Mouse (Mus musculus): ENCODE data around the gene Gm10643. TPM values are rescaled to one million over a fixed set of nuclear protein-coding genes. Genes with fewer than 3 reads are reported as not detected.

Gene Gm10643
- 2.0 and 2.3 TPM in 2 replicates for polyA plus RNA-seq (2012; rRNA removed)

DNA sequence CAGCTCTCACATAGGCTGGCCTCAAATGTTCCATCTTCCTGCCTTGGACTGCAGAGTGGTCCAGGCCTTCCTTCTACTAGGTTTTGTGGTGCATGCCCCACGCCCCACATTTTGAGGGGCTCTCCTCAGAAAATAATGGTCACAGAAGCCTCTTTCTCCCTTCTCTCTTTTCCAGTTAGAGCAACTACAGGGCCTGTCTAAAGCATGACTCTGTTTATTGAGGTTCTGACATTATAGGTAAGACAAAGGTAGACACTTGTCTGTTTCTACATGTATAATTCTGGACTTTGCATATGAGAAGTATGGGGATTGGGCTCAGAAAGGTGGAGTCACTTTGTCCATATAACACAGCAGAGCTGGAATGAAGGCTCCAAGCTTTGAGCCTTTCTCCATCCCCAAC lies at the start of gene Gm10643:
Gene Gm10643 (minus strand): TSS at position 101 of the 400 bp plus-strand sequence.
- no peak for DNase-seq (ENCODE audit: low spot score)

DNA sequence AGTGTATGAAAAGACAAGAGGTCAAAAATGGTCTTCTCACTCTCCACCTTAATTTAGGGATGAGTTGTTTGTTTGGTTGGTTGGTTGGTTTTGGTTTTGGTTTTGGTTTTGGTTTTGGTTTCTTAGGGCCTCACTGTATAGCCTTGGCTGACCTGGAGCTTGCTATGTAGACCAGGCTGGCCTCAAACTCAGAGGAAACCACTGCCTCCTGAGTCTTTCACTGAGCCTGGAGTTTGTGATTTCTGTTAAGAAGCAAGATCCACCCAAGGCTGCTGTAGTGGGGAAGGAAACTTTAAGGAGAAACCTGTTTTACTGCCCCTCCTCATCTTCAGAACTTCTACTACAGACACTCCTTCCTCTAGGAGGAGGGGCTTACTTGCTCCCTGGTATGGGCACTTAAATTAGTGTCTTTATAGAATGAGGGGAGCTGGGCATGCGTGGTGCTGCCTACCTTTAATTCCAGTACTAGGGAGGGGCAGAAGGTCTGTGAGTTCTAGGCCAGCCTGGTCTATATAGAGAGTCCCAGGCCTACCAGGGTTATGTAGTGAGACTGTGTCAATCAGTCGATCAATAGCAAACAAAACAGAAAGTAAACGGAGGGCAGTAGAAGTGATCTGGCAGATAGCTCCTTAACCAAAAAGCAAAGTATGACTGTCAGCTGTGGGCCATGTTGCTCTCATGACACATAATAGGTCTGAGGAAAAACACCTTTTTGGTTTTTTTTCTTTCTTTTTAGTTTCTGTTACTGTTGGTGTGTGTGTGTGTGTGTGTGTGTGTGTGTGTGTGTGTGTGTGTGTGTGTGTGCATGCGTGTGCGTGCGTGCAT lies 41.5 kb upstream of the Gm10643 start:
- no peak for DNase-seq (ENCODE audit: low spot score)

DNA sequence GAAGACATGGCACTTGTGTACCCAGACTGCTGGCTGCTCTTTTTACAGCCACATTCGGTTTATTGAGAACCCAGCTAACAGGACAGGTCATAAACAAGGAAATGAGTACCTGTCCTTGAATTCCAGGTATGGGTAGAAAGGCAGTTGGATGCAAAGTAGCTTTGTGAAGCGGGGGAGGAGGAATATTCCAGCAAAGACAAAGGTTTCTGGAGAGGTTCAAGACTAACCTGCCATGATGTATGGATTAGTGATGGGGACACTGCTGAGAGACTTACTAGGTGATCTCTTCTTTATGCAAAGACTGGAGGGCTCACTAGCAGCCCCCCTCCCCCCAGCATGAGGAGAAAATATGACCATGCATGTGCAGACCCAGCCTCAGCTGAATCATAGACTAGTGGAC lies 40.7 kb upstream of the Gm10643 start:
- DNase-seq (ENCODE audit: low spot score) = no peak

DNA sequence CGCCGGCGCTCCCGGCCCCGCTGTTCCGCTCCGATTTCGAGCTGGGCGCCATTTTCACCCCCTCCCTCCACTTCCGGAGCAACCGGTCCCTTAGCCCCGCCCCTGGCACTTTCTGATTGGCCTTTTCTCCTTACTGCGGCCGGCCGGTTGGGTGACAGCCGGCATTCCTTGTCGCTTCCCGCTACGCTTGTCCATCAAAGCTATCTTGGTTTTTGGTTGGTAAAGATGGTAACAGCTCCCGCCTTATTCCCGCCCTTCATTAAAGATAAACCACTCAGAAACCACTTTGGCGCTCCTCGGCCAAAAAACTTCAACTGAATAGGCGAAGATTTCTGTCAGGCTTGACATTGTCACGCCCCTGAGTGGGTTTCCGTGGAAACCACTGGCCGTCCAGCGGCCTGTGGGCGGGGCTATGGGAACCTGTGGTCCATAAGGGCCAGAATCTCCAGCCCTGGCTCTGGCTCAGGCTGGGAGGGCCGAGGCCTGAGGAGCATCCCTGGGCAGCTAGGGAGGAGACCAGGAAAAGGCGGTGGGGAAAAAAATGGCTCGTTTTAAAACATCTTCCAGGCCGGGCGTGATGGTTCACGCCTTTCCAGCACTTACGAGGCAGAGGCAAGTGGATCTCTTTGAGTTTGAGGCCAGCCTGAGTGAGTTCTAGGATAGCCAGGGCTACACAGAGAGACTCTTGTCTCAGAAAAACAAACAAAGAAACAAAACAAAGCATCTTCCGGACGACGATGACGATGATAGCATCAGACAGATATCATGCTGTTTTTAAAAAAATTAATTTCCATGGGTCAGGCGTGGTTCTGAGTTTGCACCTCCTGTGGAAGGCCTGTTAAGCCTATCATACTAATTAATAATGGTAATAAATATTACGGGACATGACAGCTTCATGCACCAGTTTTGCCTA lies 40.0 kb upstream of the Gm10643 start, which contains the start of gene Dcaf15:
Gene Dcaf15 (minus strand): TSS at position 72 of the 913 bp plus-strand sequence.
- peak; percentile 87 for DNase-seq (ENCODE audit: low spot score)

DNA sequence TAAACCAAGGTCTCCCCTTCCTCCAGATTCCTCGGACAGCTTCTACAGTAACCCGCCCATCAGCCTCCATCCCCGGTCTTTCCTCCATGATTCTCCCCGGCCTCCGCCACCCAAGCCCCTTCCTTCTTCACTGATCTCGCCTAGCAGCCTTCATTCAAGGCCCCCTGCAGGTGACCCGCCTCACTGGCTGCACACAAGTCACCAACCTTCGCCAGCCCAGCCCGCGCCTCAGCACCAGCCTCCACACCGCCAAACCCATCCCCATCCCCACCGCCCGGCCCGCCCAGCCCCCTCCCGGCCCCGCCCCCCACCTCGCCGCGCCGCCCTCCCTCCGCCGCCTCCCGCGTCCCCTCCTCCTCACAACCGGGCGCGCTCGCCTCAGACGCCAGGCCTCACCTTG lies 39.3 kb upstream of the Gm10643 start:
- no peak for DNase-seq (ENCODE audit: low spot score)

DNA sequence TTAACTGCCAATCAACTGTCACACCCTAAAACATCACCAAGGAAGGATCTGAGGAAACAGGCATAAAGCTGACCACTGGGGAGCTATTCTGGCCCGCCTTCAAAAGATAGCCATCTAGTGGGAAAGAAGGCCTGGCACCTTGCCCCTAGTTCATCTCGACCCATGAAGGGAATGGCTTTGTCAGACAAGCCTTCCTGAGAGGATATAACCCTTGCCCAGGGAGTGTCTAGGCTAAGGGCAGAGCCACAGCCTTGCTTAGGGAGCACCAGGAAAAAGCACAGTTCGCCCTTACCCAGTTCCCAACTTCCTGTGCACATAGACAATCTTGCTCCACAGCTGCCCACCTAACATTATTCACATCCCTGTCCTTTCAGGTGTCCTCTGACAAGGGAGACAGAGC lies 38.7 kb upstream of the Gm10643 start:
- DNase-seq (ENCODE audit: low spot score) = no peak

DNA sequence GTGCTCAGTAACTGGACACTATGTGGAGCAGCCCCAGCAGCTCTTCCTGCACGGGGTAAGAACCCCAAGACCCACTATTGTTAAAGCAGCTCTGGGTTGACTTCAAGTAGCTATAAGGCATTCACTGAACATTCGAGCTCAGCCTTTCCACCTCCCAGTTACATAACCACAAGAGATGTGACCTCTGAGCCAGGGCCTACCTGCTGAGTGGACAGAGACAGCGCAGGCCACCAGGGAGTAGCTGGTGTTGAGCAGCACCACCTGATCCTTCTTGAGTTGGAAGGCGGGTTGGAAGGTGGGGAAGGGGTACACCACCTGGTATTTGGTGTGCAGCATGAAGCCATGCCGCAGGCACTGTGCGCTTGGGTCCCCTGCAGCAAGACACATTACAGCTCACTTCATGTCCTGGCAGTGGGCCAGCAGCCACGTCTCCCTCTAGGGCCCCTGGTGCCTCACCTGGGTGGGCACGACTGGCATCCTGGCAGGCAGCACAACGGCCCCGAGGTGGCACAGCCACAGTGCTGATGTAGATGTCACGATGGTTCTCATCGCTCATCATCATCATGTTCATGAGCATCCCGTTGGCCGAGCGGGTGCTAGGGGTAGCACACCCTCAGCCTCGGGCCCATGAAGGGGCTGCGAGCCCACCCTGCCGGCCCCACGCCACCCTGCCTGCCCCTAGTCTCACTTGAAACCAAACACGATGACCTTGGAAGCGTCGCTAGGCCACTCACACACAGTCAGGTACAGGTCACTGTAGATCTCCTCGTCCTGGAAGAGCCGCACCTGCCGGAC lies 36.7 kb upstream of the Gm10643 start:
- DNase-seq (ENCODE audit: low spot score) = no peak

DNA sequence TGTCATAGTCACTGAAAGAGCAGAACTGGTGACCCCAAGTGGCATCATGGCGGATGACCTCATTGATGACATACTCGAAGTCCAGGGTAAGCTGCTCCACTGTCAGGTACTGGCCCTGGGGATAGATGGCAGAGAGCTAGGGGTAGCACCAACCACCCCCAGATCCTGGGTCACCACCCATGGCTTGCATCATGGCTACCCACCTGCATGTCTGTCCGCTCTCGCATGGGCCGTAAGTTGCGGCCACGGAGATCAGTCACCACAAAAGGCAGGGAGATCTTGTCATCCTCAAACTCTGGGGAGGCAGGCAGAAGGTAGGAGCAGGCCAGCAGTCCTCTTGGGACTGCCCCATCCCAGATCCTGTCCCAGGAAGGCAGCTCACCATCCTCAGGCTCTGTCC lies 33.4 kb upstream of the Gm10643 start:
- no peak for DNase-seq (ENCODE audit: low spot score)

DNA sequence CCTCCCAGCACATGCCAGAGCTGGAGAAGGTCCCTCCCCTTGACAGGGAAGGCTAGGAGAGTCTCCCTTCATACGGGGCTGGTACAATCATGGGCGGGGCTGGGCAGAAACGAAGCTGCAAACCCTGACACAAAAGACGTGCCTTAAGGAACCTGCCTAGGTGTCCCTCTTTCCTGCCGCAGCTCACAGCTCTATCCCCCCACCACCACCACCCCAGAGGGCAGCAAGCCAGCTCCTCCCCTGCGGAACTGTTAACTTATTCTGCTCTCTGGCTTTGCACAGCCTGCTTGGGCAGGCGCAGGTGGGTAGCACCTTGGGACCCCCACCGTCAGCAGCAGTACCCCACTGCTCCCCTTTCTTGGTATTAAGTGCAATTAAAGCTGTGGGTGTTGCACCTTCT lies 31.1 kb upstream of the Gm10643 start:
- DNase-seq (ENCODE audit: low spot score) = no peak

DNA sequence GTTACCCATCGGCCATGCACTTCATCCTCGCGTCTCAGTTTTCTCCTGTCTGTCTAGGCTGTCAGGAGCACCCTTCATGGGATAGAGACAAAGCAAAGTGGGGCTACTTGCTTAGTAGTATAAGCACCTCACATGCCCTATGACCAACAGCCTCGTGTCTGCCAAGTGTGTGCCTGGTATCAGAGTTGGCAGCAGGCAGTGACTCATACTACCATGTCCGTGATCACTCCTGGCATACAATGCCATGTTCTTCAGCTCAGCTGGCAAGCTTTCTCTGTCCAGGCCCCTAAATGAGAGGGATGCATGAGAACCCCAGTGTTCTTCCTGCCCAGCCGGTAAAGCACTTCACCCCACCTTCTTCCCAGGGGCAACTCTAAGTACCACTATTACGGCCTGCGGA lies 25.6 kb upstream of the Gm10643 start:
- no peak for DNase-seq (ENCODE audit: low spot score)

DNA sequence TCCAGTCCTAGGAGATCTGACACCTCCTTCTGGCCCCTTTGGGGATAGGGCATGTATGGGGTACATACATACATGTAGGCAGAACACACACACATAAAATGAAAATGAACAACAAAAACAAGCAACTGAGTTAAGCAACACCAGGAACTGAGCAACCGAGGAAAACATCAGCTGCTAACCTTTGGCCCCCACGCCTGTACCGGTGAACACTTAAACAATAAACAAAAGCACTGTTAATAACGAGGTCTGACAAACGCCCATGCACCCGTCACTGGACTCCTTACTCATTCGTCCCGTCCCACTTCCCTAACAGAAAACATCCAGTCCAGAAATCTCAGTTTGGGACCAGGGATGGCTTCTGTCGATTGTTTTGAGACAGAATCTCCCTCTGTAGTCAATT lies 24.3 kb upstream of the Gm10643 start:
- no peak for DNase-seq (ENCODE audit: low spot score)

DNA sequence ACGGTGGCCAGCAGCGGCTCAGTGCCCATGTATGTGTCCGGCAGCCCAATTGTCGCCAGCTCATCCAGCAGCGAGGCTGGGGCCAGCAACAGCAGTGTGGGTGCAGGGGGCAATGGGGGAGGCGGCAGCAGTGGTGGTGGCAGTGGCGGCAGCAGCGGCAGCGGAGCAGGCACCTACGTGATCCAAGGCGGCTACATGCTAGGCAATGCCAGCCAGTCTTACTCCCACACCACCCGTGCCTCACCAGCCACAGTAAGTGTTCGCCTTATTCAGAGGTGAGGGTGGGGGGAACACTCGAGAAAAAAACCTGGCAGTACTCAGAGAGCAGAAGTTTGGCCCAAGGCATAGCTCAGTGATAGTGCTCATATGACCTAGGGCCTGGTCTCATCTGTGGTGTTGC lies 22.9 kb upstream of the Gm10643 start:
- no peak for DNase-seq (ENCODE audit: low spot score)

DNA sequence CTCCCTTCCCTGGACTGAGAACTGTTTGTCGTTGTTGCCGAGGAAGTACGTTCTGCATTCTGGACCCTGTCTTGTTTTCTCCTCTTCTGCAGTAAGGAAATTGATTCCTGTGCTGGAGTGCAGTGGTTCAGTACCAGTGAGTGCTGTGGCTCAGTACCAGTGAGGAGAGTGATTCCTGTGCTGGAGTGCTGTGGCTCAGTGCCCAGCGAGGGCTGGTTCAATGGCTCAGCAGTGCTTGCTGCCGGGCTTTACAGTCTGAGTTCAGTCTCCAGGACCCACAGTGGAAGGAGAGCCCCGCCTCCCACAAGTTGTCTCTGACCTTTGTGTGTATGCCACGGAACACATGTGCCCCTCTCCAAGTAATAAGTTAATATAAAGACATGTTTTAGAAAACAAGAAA lies 22.2 kb upstream of the Gm10643 start:
- no peak for DNase-seq (ENCODE audit: low spot score)

DNA sequence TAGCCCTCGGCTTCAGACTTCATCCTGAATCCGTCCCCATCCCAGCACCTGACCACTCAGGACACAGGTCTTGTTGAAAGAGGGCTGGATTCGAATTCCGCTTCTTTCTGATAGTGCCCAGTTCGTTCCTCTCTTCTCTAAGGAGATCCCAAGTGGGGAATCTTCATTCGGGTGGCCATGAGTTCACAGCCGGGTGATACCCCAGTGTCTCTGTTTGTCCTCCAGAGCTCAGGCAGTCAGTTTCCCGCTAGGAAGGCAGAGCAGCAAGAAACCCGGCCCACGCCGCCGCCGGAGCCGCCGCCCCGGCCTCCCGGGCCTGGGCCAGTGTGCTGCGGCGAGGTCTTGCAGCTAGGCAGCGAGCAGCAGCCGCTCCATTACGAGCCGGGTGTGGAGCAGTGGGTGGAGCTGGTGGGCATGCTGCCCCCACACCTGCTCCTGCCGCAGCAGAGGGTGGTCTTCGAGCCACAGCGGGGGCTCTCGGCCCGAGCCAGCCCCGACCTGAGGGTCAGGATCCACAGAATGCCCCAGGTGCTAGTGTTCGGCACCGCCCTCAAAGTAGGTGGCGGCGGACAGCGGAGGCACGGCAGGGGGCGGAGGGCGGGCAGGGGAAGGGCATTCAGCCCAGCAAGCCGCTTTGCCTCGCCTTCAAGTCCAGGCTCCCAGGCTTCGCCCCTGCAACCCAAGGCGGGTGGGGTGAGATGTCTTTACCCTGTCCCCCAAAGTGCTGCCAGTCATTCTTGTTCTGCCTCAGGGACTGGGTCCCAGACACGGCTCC lies 19.6 kb upstream of the Gm10643 start:
- no peak for DNase-seq (ENCODE audit: low spot score)

DNA sequence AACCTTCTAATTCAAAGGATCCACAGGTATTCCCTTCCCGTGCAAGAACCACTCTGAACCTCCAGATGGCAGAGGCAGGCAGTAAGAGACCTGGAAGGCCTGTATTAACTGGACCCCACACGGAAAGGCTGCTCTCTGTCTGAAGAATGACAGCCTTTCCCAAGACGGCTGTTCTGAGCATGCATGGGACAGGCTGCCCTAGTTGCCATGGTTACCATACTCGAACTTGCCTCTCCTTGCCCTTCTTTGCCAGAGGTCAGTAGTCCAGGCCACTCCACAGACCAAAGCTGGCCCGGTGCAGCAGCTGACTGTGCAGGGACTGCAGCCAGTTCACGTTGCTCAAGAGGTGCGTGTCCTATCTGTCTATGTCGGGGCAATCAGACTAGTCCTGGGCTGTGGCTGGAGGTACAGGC lies 18.9 kb upstream of the Gm10643 start:
- DNase-seq (ENCODE audit: low spot score) = no peak

DNA sequence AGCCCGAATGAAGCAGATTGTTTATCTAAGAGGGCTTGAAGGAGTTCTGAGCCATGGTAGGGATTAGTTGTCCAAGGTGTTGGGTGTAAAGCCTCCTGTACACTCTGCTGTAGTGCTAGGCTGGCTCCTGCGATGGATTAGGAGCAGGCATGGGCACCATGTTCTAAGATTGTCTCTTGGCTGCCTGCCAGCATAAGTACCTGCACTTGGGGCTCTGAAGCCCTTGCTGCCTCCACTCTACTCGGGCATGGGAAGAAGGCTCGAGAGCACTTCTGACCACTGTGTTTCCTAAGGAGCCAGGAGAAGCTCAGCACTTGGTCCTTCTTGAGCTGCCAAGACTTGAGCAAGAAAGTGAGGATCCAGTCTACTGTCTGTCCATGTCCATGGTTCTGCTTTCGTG lies 14.3 kb upstream of the Gm10643 start:
- no peak for DNase-seq (ENCODE audit: low spot score)

DNA sequence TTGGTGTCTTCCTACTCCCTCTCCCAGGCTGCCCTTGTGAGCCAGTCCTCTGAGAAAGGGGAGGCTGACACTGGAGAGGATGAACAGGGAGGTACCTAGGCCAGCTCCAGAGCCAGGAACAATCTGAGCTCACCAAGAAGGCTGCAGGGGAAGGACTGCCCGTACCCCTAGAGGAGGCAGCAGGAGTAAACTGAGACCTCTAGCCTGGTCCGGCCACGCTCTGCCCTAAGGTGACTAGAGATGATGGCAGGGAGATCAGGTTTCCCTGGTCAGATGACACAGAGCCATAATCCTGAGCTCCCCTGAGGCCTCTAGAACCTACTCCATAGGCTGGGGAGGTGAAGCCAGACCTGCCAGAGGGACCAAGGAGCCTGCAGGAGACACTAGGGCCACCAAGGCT lies 11.9 kb upstream of the Gm10643 start:
- DNase-seq (ENCODE audit: low spot score) = no peak

DNA sequence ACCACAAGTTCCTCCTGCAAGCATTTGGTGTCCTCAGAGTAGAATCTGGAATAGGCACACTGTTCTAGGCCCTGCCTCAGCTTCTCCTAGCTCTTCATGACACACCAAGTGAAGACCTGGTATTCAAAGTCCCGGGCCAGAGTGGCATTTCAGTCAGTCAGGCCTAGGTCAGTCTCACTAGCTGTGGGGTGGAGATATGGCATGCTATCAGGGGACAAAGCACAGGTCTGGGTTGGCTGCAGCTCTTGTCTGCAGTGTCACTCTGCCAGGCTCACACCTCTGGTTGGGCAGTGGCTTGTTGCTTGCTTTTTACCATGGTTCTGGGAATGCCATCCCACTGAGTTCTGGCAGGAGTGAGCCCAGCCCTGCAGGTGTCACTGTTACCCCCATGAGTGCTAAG lies 11.5 kb upstream of the Gm10643 start:
- no peak for DNase-seq (ENCODE audit: low spot score)

DNA sequence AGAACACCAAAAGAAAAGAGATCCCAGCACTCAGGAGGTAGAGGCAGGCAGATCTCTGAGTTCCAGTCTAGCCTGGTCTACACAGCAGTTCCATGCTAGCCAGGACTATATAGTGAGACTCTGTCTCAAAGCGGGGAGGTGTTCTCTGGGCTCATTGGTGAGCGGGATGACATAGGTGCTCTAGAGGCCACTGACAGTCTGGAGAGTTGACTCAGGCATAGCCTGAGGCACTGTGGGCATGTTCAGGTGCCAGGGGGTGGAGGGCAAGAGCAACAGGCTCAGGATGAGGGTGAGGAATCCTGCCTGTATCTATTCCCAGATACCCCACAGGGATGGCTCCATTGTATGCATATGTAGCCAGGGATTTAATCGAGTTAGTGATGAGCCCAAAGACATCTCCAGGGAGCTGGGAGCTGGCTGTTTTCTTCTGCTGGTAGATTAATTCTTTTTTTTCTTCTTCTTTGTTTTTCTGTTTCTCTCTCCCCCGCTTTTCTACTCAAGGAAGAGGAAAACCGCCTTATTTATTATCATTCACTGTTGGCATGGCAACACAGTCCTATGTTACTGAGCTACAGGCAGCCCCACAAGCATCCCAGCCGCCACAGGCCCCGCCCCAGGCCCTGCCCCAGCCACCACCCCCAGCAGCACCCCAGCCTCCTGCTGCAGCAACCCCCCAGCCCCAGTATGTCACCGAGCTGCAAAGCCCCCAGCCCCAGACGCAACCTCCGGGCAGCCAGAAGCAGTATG lies 8.5 kb upstream of the Gm10643 start:
- DNase-seq (ENCODE audit: low spot score) = no peak

DNA sequence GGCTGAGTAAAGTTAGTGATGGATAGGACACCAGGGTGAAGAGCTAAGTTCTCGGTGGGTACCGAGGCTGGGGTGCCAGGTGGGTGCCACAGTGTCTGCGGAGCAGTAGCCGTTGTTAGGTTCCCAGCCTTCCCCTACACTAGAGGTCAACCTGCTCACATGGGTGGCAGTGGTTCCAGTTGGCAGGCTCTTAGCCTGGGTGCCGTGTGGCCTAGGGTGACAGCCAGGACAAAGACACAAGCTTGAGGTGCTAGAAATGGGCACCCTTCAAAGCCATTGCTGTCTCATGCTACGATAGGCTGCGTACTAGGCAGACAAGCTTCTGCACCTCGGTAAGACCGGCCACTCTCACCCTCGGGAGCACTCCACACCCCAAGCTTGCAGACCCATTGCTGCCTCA lies 7.4 kb upstream of the Gm10643 start:
- no peak for DNase-seq (ENCODE audit: low spot score)

DNA sequence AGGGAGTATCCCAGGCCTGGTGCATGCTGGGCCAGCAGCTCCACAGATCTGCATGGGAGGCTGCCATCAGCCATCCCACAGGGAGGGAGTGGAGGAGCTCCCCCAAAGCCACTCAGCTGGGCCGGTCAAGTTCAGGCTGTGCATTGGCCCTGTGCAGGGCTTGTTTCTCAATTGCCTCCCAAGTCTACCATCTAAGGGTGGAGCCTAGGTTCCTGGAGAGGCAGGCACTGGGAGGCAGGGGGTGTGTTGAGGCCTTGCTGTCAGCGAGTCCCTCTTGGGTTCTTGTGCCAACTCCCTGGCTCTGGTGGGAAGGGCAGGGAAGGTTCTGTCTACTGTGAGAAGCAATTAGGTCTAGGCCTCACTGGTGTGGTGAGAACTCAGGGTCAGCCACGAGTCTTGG lies 7.0 kb upstream of the Gm10643 start:
- no peak for DNase-seq (ENCODE audit: low spot score)

Data from urinary bladder, adult 2 months (tissue).